Mouse (Mus musculus) kidney, embryonic 16.5 days (tissue): ENCODE results near the gene Gm20388. TPM values are rescaled to one million over a fixed set of nuclear protein-coding genes. Genes with fewer than 3 reads are reported as not detected.

Experiments used
- ATAC-seq: fragments of 200-750 bp; cut with Nextera tagmentation; 2 replicates; pipeline ENCODE4 v1.8.0; 2017; ENCODE audit warnings: moderate TSS enrichment; ENCODE audit not compliant: low FRiP score, low TSS enrichment
- H3K27ac ChIP-seq: fragments of 300-500 bp; sonication (generic); 2 replicates; pipeline ENCODE4 v1.5.1; 2014; ENCODE audit warnings: low read length
- H3K27me3 ChIP-seq: fragments of 300-500 bp; sonication (generic); 2 replicates; pipeline ENCODE4 v1.6.1; 2014; ENCODE audit warnings: low read length, control low read depth, mixed read lengths; ENCODE audit not compliant: insufficient read depth
- H3K36me3 ChIP-seq: fragments of 300-500 bp; sonication (generic); 2 replicates; pipeline ENCODE4 v1.6.1; 2014; ENCODE audit warnings: low read length, control low read depth, mixed read lengths; ENCODE audit not compliant: insufficient read depth
- H3K4me1 ChIP-seq: fragments of 300-500 bp; sonication (generic); 2 replicates; pipeline ENCODE4 v1.6.1; 2014; ENCODE audit warnings: low read length, control low read depth, mixed read lengths; ENCODE audit not compliant: insufficient read depth
- H3K4me2 ChIP-seq: fragments of 300-500 bp; sonication (generic); replicated peaks from 2 replicates; pipeline ENCODE4 v1.6.1; 2014; ENCODE audit warnings: low read depth, low read length
- H3K4me3 ChIP-seq: fragments of 300-500 bp; sonication (generic); 2 replicates; pipeline ENCODE4 v1.5.1; 2014; ENCODE audit warnings: mild to moderate bottlenecking, low read length
- H3K9ac ChIP-seq: fragments of 300-500 bp; sonication (generic); replicated peaks from 2 replicates; pipeline ENCODE4 v1.6.1; 2014; ENCODE audit warnings: low read length
- H3K9me3 ChIP-seq: fragments of 300-500 bp; sonication (generic); 2 replicates; pipeline ENCODE4 v1.6.1; 2016; ENCODE audit warnings: low read length, control low read depth
- WGBS: fragments of 180-500 bp; shearing (Covaris S2); extraction: QIAGEN DNeasy Blood & Tissue Kit; methylation state at CpG from one replicate; pipeline ENCODE4 v1.1.7; 2014; 5-methylcytosine and 5-hydroxymethylcytosine counted together
- polyA plus RNA-seq: library from polyadenylated mRNA; unstranded; fragments of >200 nt; fragmentation: Nextera tagmentation; extraction: Ambion mirVana; gene quantifications from 2 replicates; pipeline ENCODE4 v1.2.1, GENCODE M21; 2015

Gene Gm20388
- polyA plus RNA-seq, 1 experiment from 2014 or later, result 7.7 TPM

DNA sequence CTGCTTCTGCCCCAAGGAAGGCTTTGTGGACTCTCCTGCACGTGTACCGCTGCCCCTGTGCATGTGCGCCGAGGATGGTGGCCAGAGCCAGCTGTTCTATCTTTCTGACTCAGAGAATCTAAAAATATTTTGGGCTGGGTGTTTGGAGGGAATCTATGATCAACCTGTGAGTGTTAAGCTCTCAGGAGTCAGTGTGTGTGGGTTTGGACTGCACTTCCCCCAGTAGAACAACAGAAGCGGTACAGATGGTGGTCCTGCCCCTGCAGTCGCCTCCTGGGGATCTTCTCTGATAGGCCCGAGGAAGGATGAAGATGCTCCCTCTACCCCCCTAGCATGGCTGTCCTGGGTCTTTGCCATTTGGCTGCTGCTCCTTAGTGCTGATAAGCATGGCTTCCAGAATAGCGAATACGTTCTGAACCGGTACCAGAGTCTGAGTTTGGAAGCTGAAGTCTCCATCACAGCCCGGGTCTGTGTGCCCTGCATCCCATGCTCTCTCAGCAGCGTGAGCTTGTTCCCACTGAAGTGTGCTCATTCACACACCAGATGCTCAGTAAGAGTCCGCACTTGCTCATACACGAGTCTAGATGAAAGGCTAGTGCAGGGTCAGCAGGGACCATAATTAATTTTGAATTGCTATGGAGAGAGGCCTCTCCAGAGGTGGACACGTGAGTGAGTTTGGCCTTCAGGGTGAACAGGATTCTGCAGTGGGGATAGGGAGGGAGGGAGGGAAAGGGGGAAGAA is 233.4 kb downstream of the Gm20388 start:
- Histone ChIP-seq H3K36me3 (no peaks in the 10 kb centered on the region), H3K9me3 (no peaks in the 10 kb centered on the region), H3K9ac (no peak overlapping the region), H3K4me3 (no peak overlapping the region), H3K4me1 (peaks cover 4% of the 10 kb centered on the region; the same call in 1 of the 2 replicates), H3K27ac (no peak overlapping the region), H3K4me2 (no peak overlapping the region), H3K27me3 (no peaks in the 10 kb centered on the region)
- no peak for ATAC-seq
- WGBS, result 60% methylated on average over 15 of the region's 15 CpGs

DNA sequence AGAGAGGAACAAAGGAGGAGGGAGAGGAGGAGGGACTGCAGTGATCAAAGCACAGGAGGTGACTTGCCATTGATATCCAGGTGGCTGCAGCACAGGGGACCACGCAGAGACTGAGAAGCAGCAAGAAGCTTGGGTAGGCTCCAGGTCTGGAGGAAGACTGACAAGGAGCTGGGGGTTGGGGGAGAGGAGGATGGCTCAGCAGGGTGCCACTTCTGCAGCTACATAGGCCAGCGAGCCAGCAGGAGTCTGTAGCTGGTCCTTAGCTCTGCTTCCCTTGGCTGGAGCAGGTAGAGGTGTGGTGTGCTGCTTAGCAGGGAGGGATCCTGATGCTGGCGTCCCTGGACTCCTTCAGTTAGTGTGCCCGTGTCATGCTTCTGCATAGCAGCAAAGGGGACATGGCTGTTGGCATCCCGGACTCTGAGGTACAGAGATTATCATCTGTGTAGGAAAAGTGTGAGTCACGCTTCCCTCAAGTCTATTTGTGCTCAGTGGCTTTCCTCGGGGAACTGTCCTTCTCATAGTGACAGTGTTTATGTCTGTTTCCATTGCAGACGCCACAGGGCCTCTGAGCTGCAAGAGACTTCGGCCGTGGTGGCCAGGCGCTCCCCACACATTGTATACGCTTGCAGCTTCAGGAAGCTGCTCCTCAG is 234.1 kb downstream of the Gm20388 start:
- ATAC-seq, result no peak
- H3K36me3 ChIP-seq, result no peaks in the 10 kb centered on the region
- H3K4me3 ChIP-seq, result no peak overlapping the region
- no peaks in the 10 kb centered on the region for H3K9me3 ChIP-seq
- no peaks in the 10 kb centered on the region for H3K27me3 ChIP-seq
- no peak overlapping the region for H3K27ac ChIP-seq
- 52% methylated on average over 12 of the region's 12 CpGs for whole genome bisulfite sequencing
- H3K9ac ChIP-seq, result no peak overlapping the region
- H3K4me2 ChIP-seq, result no peak overlapping the region
- peaks cover 4% of the 10 kb centered on the region; the same call in 1 of the 2 replicates for H3K4me1 ChIP-seq

DNA sequence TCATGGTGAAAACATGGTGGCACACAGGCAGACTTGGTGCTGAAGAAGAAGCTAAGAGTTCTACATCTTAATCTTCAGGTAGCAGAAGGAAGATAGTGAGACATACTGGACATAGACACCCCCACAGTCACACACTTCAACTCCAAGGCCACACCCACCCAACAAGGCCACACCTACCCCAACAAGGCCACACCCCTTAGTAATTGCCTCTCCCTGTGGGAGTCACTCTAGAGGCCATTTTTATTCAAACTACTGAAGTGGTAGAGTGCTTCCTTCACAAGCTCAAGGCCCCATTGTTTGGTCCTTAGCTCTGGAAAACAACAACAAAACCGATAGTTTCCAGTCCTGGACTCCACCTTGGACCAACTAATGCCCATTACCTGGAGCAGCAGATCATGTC is 235.4 kb downstream of the Gm20388 start:
- Histone ChIP-seq H3K9me3 (no peaks in the 10 kb centered on the region), H3K27me3 (no peaks in the 10 kb centered on the region), H3K4me2 (no peak overlapping the region), H3K27ac (no peak overlapping the region), H3K36me3 (no peaks in the 10 kb centered on the region), H3K9ac (no peak overlapping the region), H3K4me3 (no peak overlapping the region), H3K4me1 (peaks cover 7% of the 10 kb centered on the region; the same call in 1 of the 2 replicates)
- ATAC-seq, result no peak
- 82% methylated on average over 1 of the region's 1 CpGs for WGBS

DNA sequence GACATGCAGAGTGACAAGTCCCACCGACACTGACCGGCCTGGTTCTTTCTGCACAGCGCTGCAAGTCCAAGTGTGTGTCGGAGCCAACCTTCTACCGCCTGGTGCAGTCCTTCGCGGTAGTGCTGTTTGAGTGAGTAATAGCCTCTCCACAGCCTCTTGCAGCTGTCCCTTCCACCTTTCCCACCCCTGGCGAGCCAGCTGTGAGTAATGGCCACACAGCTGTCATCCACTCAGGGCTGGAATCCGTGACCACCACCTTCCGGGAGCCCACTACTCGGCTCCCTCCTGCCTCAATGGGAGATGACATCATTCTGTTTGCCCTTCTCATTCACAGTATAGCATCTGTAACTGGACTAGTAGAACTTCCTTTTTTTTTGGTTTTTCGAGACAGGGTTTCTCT is 239.4 kb downstream of the Gm20388 start:
- no peak overlapping the region for H3K27ac ChIP-seq
- peaks cover 19% of the 10 kb centered on the region for H3K4me1 ChIP-seq
- no peak overlapping the region for H3K4me3 ChIP-seq
- H3K27me3 ChIP-seq, result no peaks in the 10 kb centered on the region
- ATAC-seq, result no peak
- WGBS, result 53% methylated on average over 12 of the region's 12 CpGs
- no peaks in the 10 kb centered on the region for H3K9me3 ChIP-seq
- 0 out of 2 replicates have a peak, but pooled peaks cover 3% of the 10 kb centered on the region for H3K36me3 ChIP-seq
- no peak overlapping the region for H3K4me2 ChIP-seq
- H3K9ac ChIP-seq, result no peak overlapping the region

DNA sequence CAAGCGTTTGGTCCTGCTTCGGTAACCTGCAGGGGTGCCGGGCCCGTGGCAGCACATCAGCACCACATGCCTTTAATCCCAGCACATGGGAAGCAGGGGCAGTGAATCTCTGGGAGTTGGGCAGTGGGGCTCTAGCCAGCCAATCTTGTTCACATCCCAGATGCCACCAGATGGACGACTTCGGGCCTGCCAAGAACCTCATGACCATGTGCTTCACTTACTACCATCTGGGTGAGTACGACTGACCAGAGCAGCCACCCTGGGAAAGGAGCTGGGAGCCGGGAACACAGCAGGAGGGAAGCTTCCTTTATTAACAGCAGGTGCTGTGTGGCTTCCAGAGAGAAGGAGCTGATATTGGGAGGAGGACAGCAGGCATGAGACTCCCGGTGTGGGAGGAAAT is 240.5 kb downstream of the Gm20388 start:
- Histone ChIP-seq H3K27me3 (no peaks in the 10 kb centered on the region), H3K4me3 (no peak overlapping the region), H3K9ac (no peak overlapping the region), H3K36me3 (0 out of 2 replicates have a peak, but pooled peaks cover 3% of the 10 kb centered on the region), H3K9me3 (no peaks in the 10 kb centered on the region), H3K4me2 (no peak overlapping the region), H3K27ac (no peak overlapping the region), H3K4me1 (peaks cover 24% of the 10 kb centered on the region)
- ATAC-seq, result no peak
- 52% methylated on average over 9 of the region's 9 CpGs for WGBS

DNA sequence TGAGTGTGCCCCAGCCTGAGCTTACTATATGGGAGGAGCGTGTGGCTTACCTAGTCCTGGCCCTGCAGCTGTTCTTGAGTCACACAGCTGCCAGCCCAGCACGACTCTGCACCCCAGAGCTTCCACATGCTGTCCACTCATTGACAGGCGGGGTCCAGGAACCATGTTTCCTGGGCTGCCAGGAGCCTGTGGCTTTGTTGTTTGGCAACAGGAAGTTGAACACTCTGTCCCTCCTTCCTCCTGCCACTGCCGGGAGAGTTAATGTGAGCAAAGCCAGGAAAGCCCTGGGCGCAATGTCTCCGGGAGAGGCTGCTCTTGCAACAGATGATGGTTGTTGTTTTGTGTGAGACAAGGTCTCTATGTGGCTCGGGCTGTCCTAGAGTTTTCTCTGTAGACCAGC is 242.0 kb downstream of the Gm20388 start:
- Histone ChIP-seq H3K9ac (no peak overlapping the region), H3K4me3 (no peak overlapping the region), H3K36me3 (0 out of 2 replicates have a peak, but pooled peaks cover 3% of the 10 kb centered on the region), H3K4me1 (peaks cover 24% of the 10 kb centered on the region), H3K27ac (no peak overlapping the region), H3K4me2 (no peak overlapping the region), H3K27me3 (no peaks in the 10 kb centered on the region), H3K9me3 (no peaks in the 10 kb centered on the region)
- WGBS, result 53% methylated on average over 7 of the region's 7 CpGs
- ATAC-seq, result no peak

DNA sequence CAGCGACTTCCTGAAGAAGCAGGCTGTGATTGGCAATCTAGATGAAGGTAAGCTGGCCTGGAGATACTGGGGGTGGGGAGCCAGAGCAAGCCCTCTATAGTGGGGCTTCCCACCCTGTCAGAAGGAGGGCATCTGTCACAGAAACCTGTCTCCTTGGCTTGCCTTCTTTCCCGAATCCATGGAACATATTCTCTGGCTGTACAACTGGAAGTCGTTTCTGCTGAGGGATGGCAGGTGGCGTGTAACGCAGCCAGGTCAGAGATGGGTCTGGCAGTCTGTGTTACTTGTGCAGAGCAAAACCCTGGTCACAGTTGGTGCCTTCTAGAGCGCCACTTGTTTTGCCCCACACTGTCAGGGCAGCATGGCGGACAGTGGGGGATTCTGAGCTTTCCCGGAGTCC is 249.7 kb downstream of the Gm20388 start:
- H3K4me1 ChIP-seq, result peaks cover 4% of the 10 kb centered on the region; the same call in 1 of the 2 replicates
- H3K4me2 ChIP-seq, result no peak overlapping the region
- H3K27me3 ChIP-seq, result 0 out of 2 replicates have a peak, but pooled peaks cover 3% of the 10 kb centered on the region
- no peak overlapping the region for H3K4me3 ChIP-seq
- 75% methylated on average over 8 of the region's 8 CpGs for WGBS
- no peak overlapping the region for H3K27ac ChIP-seq
- no peak overlapping the region for H3K9ac ChIP-seq
- ATAC-seq, result no peak
- H3K36me3 ChIP-seq, result no peaks in the 10 kb centered on the region
- H3K9me3 ChIP-seq, result no peaks in the 10 kb centered on the region

DNA sequence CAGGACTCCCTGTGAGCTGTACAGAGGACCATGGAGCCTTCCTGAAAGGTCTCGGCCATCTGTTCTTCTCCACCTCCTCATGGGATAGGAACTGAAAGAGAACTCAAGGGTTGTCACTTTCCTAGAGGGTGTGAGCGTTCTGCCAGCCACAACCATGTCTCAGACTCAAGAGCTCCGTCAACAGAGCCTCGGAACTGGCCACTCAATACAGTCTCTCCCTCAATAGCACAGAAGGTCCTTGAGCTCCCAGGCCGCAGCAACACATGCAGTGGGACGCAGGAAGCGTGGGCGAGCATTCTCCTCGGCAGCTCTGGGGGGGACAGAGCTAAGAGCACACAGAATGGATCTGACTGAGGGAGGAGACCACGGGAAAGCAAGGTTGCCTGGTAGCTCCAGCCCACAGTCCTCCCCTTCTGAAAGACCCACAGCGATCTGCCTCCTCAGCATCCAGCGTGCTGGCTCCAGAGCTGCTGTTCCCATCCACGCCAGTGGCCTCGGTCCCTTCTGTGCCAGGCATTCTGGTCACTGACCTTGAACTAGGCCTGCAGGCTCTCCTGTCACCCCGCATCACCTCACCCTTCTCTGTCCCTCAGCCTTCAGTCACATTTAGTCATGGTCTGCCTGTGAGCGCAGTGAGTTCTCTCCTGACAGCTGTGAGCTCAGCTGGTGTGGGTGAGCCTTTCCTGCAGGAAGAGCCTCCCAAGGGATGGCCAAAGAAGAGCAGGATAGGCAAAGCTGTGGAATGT is 251.2 kb downstream of the Gm20388 start:
- no peak overlapping the region for H3K4me2 ChIP-seq
- no peaks in the 10 kb centered on the region for H3K9me3 ChIP-seq
- H3K36me3 ChIP-seq, result no peaks in the 10 kb centered on the region
- H3K9ac ChIP-seq, result no peak overlapping the region
- 82% methylated on average over 16 of the region's 16 CpGs for WGBS
- H3K4me3 ChIP-seq, result no peak overlapping the region
- H3K27me3 ChIP-seq, result 0 out of 2 replicates have a peak, but pooled peaks cover 5% of the 10 kb centered on the region
- ATAC-seq, result no peak
- no peaks in the 10 kb centered on the region for H3K4me1 ChIP-seq
- no peak overlapping the region for H3K27ac ChIP-seq

DNA sequence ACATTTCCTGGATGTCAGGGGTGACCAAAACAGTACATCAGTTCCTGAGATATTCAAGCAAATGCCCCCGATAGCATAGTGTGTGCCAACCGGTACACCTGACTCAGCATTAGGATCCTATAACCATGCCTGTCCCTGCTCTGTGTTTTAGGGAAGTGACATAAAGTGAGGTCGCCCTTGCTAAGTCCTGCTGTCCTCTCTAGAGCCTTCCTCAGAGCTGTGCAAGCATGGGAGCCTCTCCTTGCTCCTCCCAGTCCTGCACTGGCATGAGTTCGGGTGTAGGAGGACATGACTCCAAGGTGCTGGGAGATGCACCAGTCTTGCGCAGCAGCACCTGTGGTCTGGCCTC is 251.7 kb downstream of the Gm20388 start:
- Histone ChIP-seq H3K4me2 (no peak overlapping the region), H3K27ac (no peak overlapping the region), H3K4me1 (no peaks in the 10 kb centered on the region), H3K27me3 (0 out of 2 replicates have a peak, but pooled peaks cover 5% of the 10 kb centered on the region), H3K4me3 (no peak overlapping the region), H3K9ac (no peak overlapping the region), H3K9me3 (no peaks in the 10 kb centered on the region), H3K36me3 (no peaks in the 10 kb centered on the region)
- ATAC-seq, result no peak
- WGBS, result 85% methylated on average over 5 of the region's 5 CpGs
